Mouse (Mus musculus): ENCODE measurements around the gene Greb1.

- no peak for TF ChIP-seq CTCF (IDR thresholded peaks at IDR 0.05; ENCODE audit: low read depth)
- no peak for TF ChIP-seq EP300 (optimal IDR thresholded peaks at IDR 0.05)
These were observed 139.2 kb downstream of the Greb1 start for GRCm38 (mm10) chr12:16661459-16661858.

Data from stomach, postnatal 0 days (tissue).